Mouse (Mus musculus) mature B cell (primary cell): ENCODE measurements at regions not wholly inside any gene's neighbourhood (a gene's known extent, or its start where the extent isn't known, plus 50 kb on each side); places are given as distances from the start of the nearest gene placed in this dataset.

Experiments used
- in situ Hi-C: fragments of 300-500 bp; cut with MboI; formaldehyde crosslinking; loops from 2 replicates; pipeline ENCODE4 v1.14.3; 2019

- in situ Hi-C loops: no loop called here
These were observed 144.5 kb upstream of the Klf6 start for GRCm38 (mm10) chr13:5716749-5717148.

DNA sequence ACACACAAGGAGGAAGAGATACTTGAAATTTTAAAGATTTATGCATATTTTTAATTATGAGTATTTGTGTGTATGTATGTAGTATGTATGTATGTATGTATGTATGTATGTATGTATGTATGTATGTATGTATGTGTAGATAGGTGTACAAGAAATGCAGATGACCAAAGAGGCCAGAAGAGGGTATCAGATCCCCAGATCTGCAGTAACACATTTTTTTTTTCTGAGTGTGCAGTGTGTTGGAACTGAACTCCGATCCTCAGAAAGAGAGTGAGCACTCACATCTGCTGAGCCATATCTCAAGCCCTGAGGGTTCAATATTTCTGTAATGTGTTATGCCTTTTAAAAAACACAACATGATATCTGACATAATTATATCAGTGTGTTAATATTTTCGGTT lies 138.0 kb upstream of the Klf6 start:
- in situ Hi-C loops: no loop called here

GRCm38 (mm10) chr13:5724364-5724763 lies 136.9 kb upstream of the Klf6 start:
- in situ Hi-C loops: no loop called here

DNA sequence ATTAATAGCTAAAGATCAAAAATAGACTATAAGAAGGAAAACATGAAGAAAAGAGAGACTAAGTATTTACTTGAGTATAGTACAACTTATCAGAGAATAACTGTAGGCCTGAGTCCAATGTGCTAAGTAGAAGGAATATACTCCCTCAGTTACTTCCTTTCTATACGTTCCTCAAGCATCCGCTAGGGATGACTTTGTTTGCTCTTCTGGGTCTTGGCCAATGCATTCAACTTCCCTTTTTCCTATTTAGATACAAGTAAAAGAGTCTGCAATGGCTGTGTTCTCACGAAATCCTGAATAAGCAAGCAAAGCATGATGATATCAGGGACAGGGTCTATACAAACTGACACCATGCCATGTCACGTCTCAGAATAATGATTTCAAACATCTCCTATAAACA lies 135.3 kb upstream of the Klf6 start:
- in situ Hi-C loops: no loop called here

- in situ Hi-C loops: no loop called here
These were observed 134.8 kb upstream of the Klf6 start for GRCm38 (mm10) chr13:5726446-5726845.

- in situ Hi-C loops: no loop called here
These were observed 133.1 kb upstream of the Klf6 start for GRCm38 (mm10) chr13:5728172-5728571.

GRCm38 (mm10) chr13:5728808-5729207 lies 132.5 kb upstream of the Klf6 start:
- in situ Hi-C loops: no loop called here

- in situ Hi-C loops: no loop called here
These were observed 131.7 kb upstream of the Klf6 start for GRCm38 (mm10) chr13:5729426-5730068.

DNA sequence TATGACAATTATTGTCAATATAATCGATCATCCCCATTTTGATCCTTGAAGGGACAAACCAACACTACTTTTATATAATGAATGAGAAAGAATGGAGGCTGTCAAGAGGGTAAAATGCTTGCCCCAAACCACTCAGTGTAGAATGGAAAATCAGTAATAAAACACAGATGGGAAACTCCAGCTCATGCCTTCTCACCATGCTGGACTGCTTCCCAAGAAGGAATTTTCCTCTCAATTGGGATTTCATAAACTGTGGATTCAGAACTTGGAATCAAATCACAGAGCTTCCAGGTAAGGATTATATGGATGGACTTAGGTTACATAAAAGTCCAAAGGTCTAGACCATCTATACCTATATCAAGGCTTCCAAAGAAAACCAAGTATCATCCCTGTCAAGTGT lies 129.1 kb upstream of the Klf6 start:
- in situ Hi-C loops: no loop called here

DNA sequence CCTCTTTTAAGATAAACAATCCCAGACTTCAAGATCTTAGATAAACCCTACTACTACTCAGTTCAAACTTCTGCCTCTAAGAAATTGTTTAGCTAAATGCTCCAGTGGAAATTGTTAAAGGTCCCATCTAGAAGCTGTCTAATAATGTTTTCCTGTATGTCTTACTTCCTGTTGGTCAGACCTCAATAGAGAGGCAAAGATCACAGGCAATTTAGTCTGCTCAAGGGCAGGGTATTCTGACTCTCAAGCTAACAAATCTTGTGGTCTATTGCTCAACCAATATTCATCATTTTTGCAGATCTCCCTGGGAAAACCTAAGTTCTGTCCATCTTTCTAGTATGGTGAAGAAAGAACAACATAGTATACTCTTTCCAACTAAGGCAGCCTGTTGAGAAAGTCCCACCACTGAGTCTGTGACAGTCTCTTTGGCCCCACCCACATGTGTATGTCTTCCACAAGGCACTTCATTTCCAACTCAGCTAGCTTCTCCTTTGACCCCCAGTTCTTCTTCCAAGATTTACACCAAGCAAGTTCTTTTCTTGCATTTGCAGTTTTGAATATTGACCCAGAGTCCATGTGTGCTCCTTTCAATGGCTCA lies 126.2 kb upstream of the Klf6 start:
- in situ Hi-C loops: no loop called here

DNA sequence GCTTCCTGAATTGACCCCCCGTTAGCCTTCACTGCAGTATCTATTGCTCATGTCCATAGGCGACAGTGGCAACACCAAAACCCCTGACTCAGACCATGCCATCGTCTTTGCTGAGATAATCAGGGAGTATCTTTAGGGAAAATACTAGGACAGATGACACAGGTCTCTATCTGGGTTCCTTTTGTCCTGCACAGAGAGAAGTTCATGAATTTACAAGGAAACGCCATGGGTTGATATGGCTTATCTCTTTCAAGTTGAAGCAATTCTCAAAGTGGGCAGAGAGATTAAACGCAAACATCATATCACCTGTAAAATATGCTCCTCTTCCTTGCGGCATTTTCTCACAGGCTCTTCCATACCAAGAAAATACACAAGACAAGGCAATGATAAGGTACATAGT lies 124.8 kb upstream of the Klf6 start:
- in situ Hi-C loops: no loop called here

DNA sequence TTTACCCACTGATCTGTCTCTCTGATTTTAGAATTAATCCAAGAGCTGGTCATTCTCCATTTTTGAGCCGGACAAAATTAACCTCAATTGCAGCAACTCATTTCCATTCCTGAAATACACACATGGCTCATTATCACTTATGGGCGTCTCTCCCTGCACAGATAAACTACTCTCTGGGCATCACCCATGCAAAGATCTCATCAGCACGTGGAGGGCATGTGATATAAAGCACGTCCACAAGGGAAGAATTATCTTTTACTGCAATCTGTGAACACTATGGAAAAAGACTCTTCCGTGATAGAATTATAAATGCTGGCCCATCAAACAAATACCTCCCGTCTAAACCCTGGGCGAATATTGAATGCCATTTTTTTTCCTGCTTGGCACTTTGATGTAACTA lies 124.1 kb upstream of the Klf6 start:
- in situ Hi-C loops: no loop called here

- in situ Hi-C loops: no loop called here
These were observed 120.5 kb upstream of the Klf6 start for GRCm38 (mm10) chr13:5740805-5741204.

DNA sequence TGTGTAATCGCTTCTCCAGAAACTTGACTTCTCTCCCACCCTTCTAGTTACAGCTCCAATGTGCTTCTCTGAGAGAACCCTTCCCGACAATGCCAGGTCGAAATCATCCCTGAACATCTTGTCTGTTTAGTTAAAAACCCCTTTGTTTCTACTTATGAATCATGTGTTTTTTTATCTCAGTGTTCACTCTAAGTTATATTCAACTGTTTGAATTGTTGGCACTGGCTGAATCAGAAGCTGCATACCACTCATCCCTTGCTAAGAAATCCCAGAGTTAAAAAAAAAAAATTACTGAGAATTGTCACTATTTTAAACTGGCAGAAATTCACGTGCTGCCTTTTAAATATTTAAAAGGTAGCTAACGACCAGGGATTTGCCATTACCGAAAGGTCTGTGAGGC lies 116.3 kb upstream of the Klf6 start:
- in situ Hi-C loops: no loop called here

- in situ Hi-C loops: no loop called here
These were observed 104.1 kb upstream of the Klf6 start for GRCm38 (mm10) chr13:5757176-5757575.

DNA sequence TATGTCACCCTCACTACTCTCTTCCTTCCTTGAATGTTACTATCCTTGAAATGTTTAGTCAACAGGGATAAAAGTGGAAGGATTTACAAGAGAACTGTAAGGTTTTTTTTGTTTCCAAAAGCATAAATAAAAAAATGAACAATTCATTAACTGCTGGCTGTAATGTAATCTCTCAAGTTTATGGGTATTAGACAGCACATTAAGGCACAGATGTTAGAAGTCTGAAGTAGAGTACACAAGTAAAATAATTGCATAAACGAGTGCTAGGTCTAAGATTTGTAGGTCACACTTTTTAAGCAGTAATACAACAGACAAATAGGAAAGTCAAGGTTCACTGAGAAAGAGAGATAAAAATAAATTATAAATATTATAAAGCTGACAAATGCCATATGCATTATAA lies 103.3 kb upstream of the Klf6 start:
- in situ Hi-C loops: no loop called here

DNA sequence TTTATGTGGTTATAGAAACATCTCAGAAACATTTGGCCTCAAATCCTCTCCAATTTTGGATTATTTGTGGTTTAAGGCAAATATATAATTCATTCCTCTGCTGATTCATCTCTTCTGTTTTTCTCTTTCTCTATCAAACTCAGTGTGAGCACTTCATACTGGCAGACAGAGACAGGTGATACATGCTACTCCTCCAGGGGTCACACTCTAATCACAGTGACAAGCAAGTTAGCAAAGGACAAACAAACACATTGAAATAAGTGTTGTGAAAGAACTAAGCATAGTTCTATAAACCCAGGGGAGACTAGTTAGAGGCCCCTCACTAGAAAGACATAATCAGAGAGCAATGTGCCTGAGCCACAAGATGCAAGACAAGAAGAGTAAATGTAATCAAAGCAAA lies 101.3 kb upstream of the Klf6 start:
- in situ Hi-C loops: no loop called here

DNA sequence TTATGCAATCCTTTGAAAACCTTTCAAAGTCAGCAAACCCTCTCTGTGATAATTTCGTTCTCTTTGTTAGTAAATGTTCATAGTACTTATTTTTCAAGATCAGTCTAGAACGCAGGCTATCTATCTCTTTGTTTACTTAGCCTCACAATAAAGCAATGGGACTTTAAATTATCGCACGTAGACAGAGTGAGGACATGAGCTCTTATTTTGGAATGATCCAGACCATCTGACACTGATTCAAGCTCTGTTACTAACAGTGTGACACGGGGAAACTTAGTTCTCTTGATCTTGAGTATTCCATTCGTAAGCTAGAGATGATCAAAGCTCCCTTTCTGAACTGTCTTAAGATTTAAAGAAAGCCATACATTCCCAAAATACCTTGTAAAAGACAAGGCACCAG lies 94.9 kb upstream of the Klf6 start:
- in situ Hi-C loops: no loop called here

DNA sequence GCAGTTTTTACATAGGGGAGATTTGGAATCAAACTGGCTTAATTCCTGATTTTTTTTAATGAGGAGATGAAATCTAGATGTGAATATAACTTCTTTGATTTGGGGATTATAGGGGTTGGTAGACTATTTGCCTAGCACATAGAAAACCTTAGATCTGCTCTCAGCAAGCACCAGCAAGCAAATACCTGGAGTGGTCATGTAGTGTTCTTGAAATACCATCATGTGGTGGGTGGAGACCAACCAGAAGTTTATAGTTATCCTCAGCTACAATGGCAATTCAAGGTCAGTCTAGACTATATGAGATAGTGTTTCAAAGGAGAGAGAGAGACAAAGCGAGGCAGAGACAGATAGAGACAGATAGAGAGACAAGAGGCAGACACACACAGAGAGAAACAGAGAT lies 94.1 kb upstream of the Klf6 start:
- in situ Hi-C loops: no loop called here

- in situ Hi-C loops: no loop called here
These were observed 92.6 kb upstream of the Klf6 start for GRCm38 (mm10) chr13:5768699-5769098.

- in situ Hi-C loops: loop anchor here (10.0 kb wide), 1 partner anchor 95 kb away; the partner anchor contains the start of gene Klf6
These were observed 91.7 kb upstream of the Klf6 start for GRCm38 (mm10) chr13:5769283-5770260.

- in situ Hi-C loops: loop anchor here (10.0 kb wide), 1 partner anchor 91 kb away; the partner anchor contains the start of gene Klf6
These were observed 87.5 kb upstream of the Klf6 start for GRCm38 (mm10) chr13:5773811-5774210.
